Mouse (Mus musculus) cerebellum, adult 2 months (tissue): ENCODE measurements around the gene Was. TPM values are rescaled to one million over a fixed set of nuclear protein-coding genes. Genes with fewer than 3 reads are reported as not detected.

Experiments
- DNase-seq, 2 experiments: peaks; one replicate each; pipeline ENCODE4 v3.0.0; 2021
- H3K27ac ChIP-seq: fragments of 200-500 bp; 2 replicates; pipeline ENCODE4 v1.5.1; 2012; ENCODE audit warnings: low read length, control low read depth, inconsistent platforms; ENCODE audit not compliant: insufficient read depth
- H3K27me3 ChIP-seq: fragments of 200-500 bp; 2 replicates; pipeline ENCODE4 v1.6.1; 2012; ENCODE audit warnings: inconsistent platforms, mild to moderate bottlenecking, low read length, moderate library complexity; ENCODE audit not compliant: control insufficient read depth, insufficient read depth
- H3K4me1 ChIP-seq: fragments of 200-500 bp; 2 replicates; pipeline ENCODE4 v1.6.1; 2011; ENCODE audit warnings: low read length; ENCODE audit not compliant: control insufficient read depth, insufficient read depth
- H3K4me3 ChIP-seq: fragments of 200-500 bp; replicated peaks from 2 replicates; pipeline ENCODE3; 2011; ENCODE audit warnings: mild to moderate bottlenecking, low read depth, low read length, control low read depth; ENCODE audit not compliant: insufficient read depth
- CTCF ChIP-seq: fragments of 200-500 bp; IDR thresholded peaks from 2 replicates; pipeline ENCODE4 v1.5.1; 2011; ENCODE audit warnings: low read depth, mild to moderate bottlenecking, control low read depth, low read length, moderate library complexity, borderline replicate concordance; ENCODE audit not compliant: insufficient read depth
- WGBS: fragments of 180-500 bp; shearing (Covaris S2); methylation state at CpG from one replicate; pipeline ENCODE4 v1.1.7; 2018; 5-methylcytosine and 5-hydroxymethylcytosine counted together
- polyA plus RNA-seq: library from polyadenylated mRNA; depleted of rRNA; stranded (reverse); fragments of >200 nt; gene quantifications from 2 replicates; pipeline ENCODE4 v1.2.3, GENCODE M21; 2012; rRNA removed

Gene Was
- polyA plus RNA-seq, 1 experiment, result 0.67 TPM

DNA sequence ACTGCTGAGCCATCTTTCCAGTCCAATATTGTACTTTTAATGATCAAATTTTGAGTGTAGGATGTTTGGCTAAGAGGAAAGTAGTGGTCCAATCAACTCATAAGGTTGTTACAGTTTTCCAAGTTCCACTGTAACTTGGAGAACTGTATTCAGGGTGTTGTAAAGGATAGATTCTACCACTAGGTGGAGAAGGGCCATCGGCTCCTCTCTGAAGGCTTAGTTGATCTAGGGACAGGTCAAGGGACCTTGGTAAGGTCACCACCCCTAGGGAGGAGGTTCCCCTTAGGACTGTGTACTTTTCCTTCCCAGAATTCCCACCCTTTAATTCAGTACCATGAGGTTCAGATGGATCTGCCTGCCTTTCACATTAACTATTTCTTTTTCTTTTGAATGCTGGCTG, 57.3 kb downstream of the Was start:
- 63% methylated on average over 1 of the region's 1 CpGs for WGBS
- TF ChIP-seq CTCF, result no peak

More for the DNA sequence above, 57.3 kb downstream of the Was start:
- Histone ChIP-seq H3K4me1 (no peaks in the 10 kb centered on the region), H3K27ac (no peak overlapping the region), H3K27me3 (no peaks in the 10 kb centered on the region), H3K4me3 (no peak overlapping the region)
- DNase-seq, result no peak

Other genes with a start within 250 kb of the Was start
- 49.4 and 52.5 TPM in 2 replicates for gene Otud5, start 249.1 kb downstream of the Was start, polyA plus RNA-seq
- gene Pim2, start 212.2 kb downstream of the Was start, polyA plus RNA-seq, result 47.9 and 50.5 TPM in 2 replicates
- gene Slc35a2, start 206.5 kb downstream of the Was start, polyA plus RNA-seq, result 40.6 and 46.8 TPM in 2 replicates
- 165 and 174 TPM in 2 replicates for gene Pqbp1, start 191.2 kb downstream of the Was start, polyA plus RNA-seq
- gene Timm17b, start 191.1 kb downstream of the Was start, polyA plus RNA-seq, result 27.5 TPM in 2 replicates
- not detected in 2 replicates for gene Gm10491, start 182.7 kb downstream of the Was start, polyA plus RNA-seq
- not detected in 2 replicates for gene Gm10490, start 181.0 kb downstream of the Was start, polyA plus RNA-seq
- gene Pcsk1n, start 170.7 kb downstream of the Was start, polyA plus RNA-seq, result 395 and 461 TPM in 2 replicates
- not detected in 2 replicates for gene Eras, start 161.9 kb downstream of the Was start, polyA plus RNA-seq
- gene Hdac6, start 142.6 kb downstream of the Was start, polyA plus RNA-seq, result 66.2 and 71.0 TPM in 2 replicates
- not detected in 2 replicates for gene Gata1, start 112.4 kb downstream of the Was start, polyA plus RNA-seq
- gene Glod5, start 72.0 kb downstream of the Was start, polyA plus RNA-seq, result 0.90 and 1.3 TPM in 2 replicates
- 22.3 and 22.7 TPM in 2 replicates for gene Suv39h1, start 15.7 kb downstream of the Was start, polyA plus RNA-seq
- gene Wdr13, start 42.4 kb upstream of the Was start, polyA plus RNA-seq, result 131 and 141 TPM in 2 replicates
- gene Rbm3, start 55.4 kb upstream of the Was start, polyA plus RNA-seq, result 276 and 291 TPM in 2 replicates
- 27.4 and 30.5 TPM in 2 replicates for gene Tbc1d25, start 85.7 kb upstream of the Was start, polyA plus RNA-seq
- 59.9 and 68.5 TPM in 2 replicates for gene Ebp, start 103.0 kb upstream of the Was start, polyA plus RNA-seq
- gene Porcn, start 116.0 kb upstream of the Was start, polyA plus RNA-seq, result 250 and 287 TPM in 2 replicates
- 45.9 and 50.1 TPM in 2 replicates for gene Ftsj1, start 161.9 kb upstream of the Was start, polyA plus RNA-seq
- gene Slc38a5, start 180.6 kb upstream of the Was start, polyA plus RNA-seq, result 9.1 and 10.4 TPM in 2 replicates
- not detected in 2 replicates for gene Ssxb10, start 236.9 kb upstream of the Was start, polyA plus RNA-seq